Mouse (Mus musculus) lung, embryonic 15.5 days (tissue): ENCODE results near the gene Zfp831. TPM values are rescaled to one million over a fixed set of nuclear protein-coding genes. Genes with fewer than 3 reads are reported as not detected.

Experiments used
- ATAC-seq: fragments of 200-750 bp; cut with Nextera tagmentation; 2 replicates; pipeline ENCODE4 v1.8.0; 2017; ENCODE audit warnings: moderate number of reproducible peaks, borderline replicate concordance; ENCODE audit not compliant: low FRiP score, low TSS enrichment; ENCODE audit errors: extremely low read depth
- H3K27ac ChIP-seq: fragments of 300-500 bp; sonication (generic); 2 replicates; pipeline ENCODE4 v1.5.1; 2015; ENCODE audit warnings: moderate library complexity, mild to moderate bottlenecking, inconsistent platforms
- H3K27me3 ChIP-seq: fragments of 300-500 bp; sonication (generic); 2 replicates; pipeline ENCODE4 v1.6.1; 2015; ENCODE audit warnings: inconsistent platforms
- H3K36me3 ChIP-seq: fragments of 300-500 bp; sonication (generic); 2 replicates; pipeline ENCODE4 v1.6.1; 2015; ENCODE audit warnings: inconsistent platforms
- H3K4me1 ChIP-seq: fragments of 300-500 bp; sonication (generic); 2 replicates; pipeline ENCODE4 v1.6.1; 2015; ENCODE audit warnings: inconsistent platforms
- H3K4me2 ChIP-seq: fragments of 300-500 bp; sonication (generic); 2 replicates; pipeline ENCODE4 v1.6.1; 2015; ENCODE audit warnings: inconsistent platforms, mild to moderate bottlenecking, moderate library complexity
- H3K4me3 ChIP-seq: fragments of 300-500 bp; sonication (generic); 2 replicates; pipeline ENCODE4 v1.5.1; 2015; ENCODE audit warnings: mild to moderate bottlenecking, inconsistent platforms
- H3K9ac ChIP-seq: fragments of 300-500 bp; sonication (generic); 2 replicates; pipeline ENCODE4 v1.6.1; 2015; ENCODE audit warnings: inconsistent platforms
- H3K9me3 ChIP-seq: fragments of 300-500 bp; sonication (generic); 2 replicates; pipeline ENCODE4 v1.6.1; 2016; ENCODE audit warnings: inconsistent platforms
- WGBS: fragments of 180-500 bp; shearing (Covaris S2); methylation state at CpG from one replicate; pipeline ENCODE4 v1.1.7; 2015; 5-methylcytosine and 5-hydroxymethylcytosine counted together
- polyA plus RNA-seq: library from polyadenylated mRNA; unstranded; fragments of >200 nt; fragmentation: Nextera tagmentation; extraction: Ambion mirVana; gene quantifications from 2 replicates; pipeline ENCODE4 v1.2.1, GENCODE M21; 2015

Zfp831 gene
- polyA plus RNA-seq, 1 experiment from 2014 or later: 0.02 TPM

GRCm38 (mm10) chr2:174655341-174655740 is 12.0 kb downstream of the Zfp831 start:
- peak overlapping the region; percentile 82 for H3K27ac ChIP-seq

GRCm38 (mm10) chr2:174658229-174658844 is 15.0 kb downstream of the Zfp831 start:
- no peak overlapping the region for H3K4me3 ChIP-seq
- H3K4me2 ChIP-seq: no peak overlapping the region
- H3K27me3 ChIP-seq: no peaks in the 10 kb centered on the region
- H3K9ac ChIP-seq: no peak overlapping the region
- H3K4me1 ChIP-seq: 0 out of 2 replicates have a peak, but pooled peaks cover 7% of the 10 kb centered on the region
- H3K36me3 ChIP-seq: no peaks in the 10 kb centered on the region
- H3K27ac ChIP-seq: no peak overlapping the region
- no peaks in the 10 kb centered on the region for H3K9me3 ChIP-seq
- ATAC-seq: no peak
- WGBS: 80% methylated on average over 8 of the region's 8 CpGs

More at GRCm38 (mm10) chr2:174655341-174655740, 12.0 kb downstream of the Zfp831 start:
- Histone ChIP-seq H3K27me3 (no peaks in the 10 kb centered on the region), H3K4me1 (0 out of 2 replicates have a peak, but pooled peaks cover 7% of the 10 kb centered on the region), H3K9ac (no peak overlapping the region), H3K4me3 (no peak overlapping the region), H3K4me2 (no peak overlapping the region), H3K9me3 (no peaks in the 10 kb centered on the region), H3K36me3 (no peaks in the 10 kb centered on the region)
- ATAC-seq: peak; percentile 68
- 53% methylated on average over 5 of the region's 5 CpGs for WGBS

GRCm38 (mm10) chr2:174659874-174660273 is 16.5 kb downstream of the Zfp831 start:
- H3K27me3 ChIP-seq: no peaks in the 10 kb centered on the region
- H3K4me2 ChIP-seq: no peak overlapping the region
- no peaks in the 10 kb centered on the region for H3K36me3 ChIP-seq
- no peak overlapping the region for H3K4me3 ChIP-seq
- no peak overlapping the region for H3K9ac ChIP-seq
- ATAC-seq: no peak
- H3K9me3 ChIP-seq: no peaks in the 10 kb centered on the region
- no peak overlapping the region for H3K27ac ChIP-seq
- 73% methylated on average over 4 of the region's 4 CpGs for WGBS
- no peaks in the 10 kb centered on the region for H3K4me1 ChIP-seq

- no peaks in the 10 kb centered on the region for H3K4me1 ChIP-seq
- no peak for ATAC-seq
- H3K9ac ChIP-seq: no peak overlapping the region
- WGBS: 62% methylated on average over 9 of the region's 9 CpGs
- no peak overlapping the region for H3K4me2 ChIP-seq
- H3K27ac ChIP-seq: no peak overlapping the region
- H3K36me3 ChIP-seq: no peaks in the 10 kb centered on the region
- H3K4me3 ChIP-seq: no peak overlapping the region
- H3K9me3 ChIP-seq: no peaks in the 10 kb centered on the region
- H3K27me3 ChIP-seq: no peaks in the 10 kb centered on the region
Measured at GRCm38 (mm10) chr2:174660321-174660720, 17.0 kb downstream of the Zfp831 start.

- H3K4me3 ChIP-seq: no peak overlapping the region
- 22% methylated on average over 7 of the region's 7 CpGs for WGBS
Measured at GRCm38 (mm10) chr2:174661436-174662171, 18.3 kb downstream of the Zfp831 start.

GRCm38 (mm10) chr2:174662593-174662992 is 19.3 kb downstream of the Zfp831 start:
- no peak overlapping the region for H3K9ac ChIP-seq
- no peaks in the 10 kb centered on the region for H3K27me3 ChIP-seq
- no peak overlapping the region for H3K27ac ChIP-seq
- H3K9me3 ChIP-seq: no peaks in the 10 kb centered on the region
- H3K4me3 ChIP-seq: no peak overlapping the region
- no peaks in the 10 kb centered on the region for H3K36me3 ChIP-seq
- no peak overlapping the region for H3K4me2 ChIP-seq
- WGBS: 65% methylated on average over 1 of the region's 1 CpGs
- ATAC-seq: no peak
- H3K4me1 ChIP-seq: no peaks in the 10 kb centered on the region

More at GRCm38 (mm10) chr2:174661436-174662171, 18.3 kb downstream of the Zfp831 start:
- Histone ChIP-seq H3K9me3 (no peaks in the 10 kb centered on the region), H3K9ac (no peak overlapping the region), H3K27me3 (no peaks in the 10 kb centered on the region), H3K27ac (no peak overlapping the region), H3K4me1 (no peaks in the 10 kb centered on the region), H3K36me3 (no peaks in the 10 kb centered on the region), H3K4me2 (no peak overlapping the region)
- ATAC-seq: no peak

- Histone ChIP-seq H3K4me3 (no peak overlapping the region), H3K9me3 (no peaks in the 10 kb centered on the region), H3K36me3 (no peaks in the 10 kb centered on the region), H3K4me1 (no peaks in the 10 kb centered on the region), H3K27me3 (no peaks in the 10 kb centered on the region), H3K27ac (no peak overlapping the region), H3K4me2 (no peak overlapping the region), H3K9ac (no peak overlapping the region)
- WGBS: 39% methylated on average over 5 of the region's 5 CpGs
- no peak for ATAC-seq
Measured at GRCm38 (mm10) chr2:174665404-174665803, 22.1 kb downstream of the Zfp831 start.

- no peaks in the 10 kb centered on the region for H3K9me3 ChIP-seq
- peaks cover 6% of the 10 kb centered on the region for H3K27me3 ChIP-seq
- 59% methylated on average over 3 of the region's 3 CpGs for WGBS
- ATAC-seq: no peak
- no peak overlapping the region for H3K9ac ChIP-seq
- H3K4me2 ChIP-seq: no peak overlapping the region
- peaks cover 13% of the 10 kb centered on the region for H3K4me1 ChIP-seq
- no peak overlapping the region for H3K27ac ChIP-seq
- H3K36me3 ChIP-seq: no peaks in the 10 kb centered on the region
- H3K4me3 ChIP-seq: no peak overlapping the region
Measured at GRCm38 (mm10) chr2:174668806-174669205, 25.5 kb downstream of the Zfp831 start.

- no peak for ATAC-seq
- H3K27me3 ChIP-seq: peaks cover 6% of the 10 kb centered on the region
- no peaks in the 10 kb centered on the region for H3K9me3 ChIP-seq
- H3K9ac ChIP-seq: no peak overlapping the region
- H3K4me1 ChIP-seq: peaks cover 13% of the 10 kb centered on the region
- H3K4me3 ChIP-seq: peak overlapping the region; percentile 4; the same call in 1 of the 2 replicates
- H3K36me3 ChIP-seq: no peaks in the 10 kb centered on the region
- WGBS: 35% methylated on average over 11 of the region's 11 CpGs
- no peak overlapping the region for H3K27ac ChIP-seq
- H3K4me2 ChIP-seq: peak overlapping the region; percentile 80
Measured at GRCm38 (mm10) chr2:174672506-174673190, 29.3 kb downstream of the Zfp831 start.

- Histone ChIP-seq H3K9me3 (no peaks in the 10 kb centered on the region), H3K4me1 (peaks cover 13% of the 10 kb centered on the region), H3K36me3 (no peaks in the 10 kb centered on the region), H3K4me3 (peak overlapping the region; percentile 41), H3K9ac (peak overlapping the region; percentile 45), H3K27ac (peak overlapping the region; percentile 59), H3K4me2 (peak overlapping the region; percentile 80), H3K27me3 (peaks cover 6% of the 10 kb centered on the region)
- under 1% methylated on average over 25 of the region's 25 CpGs for WGBS
- peak; percentile 75 for ATAC-seq
Measured at GRCm38 (mm10) chr2:174673592-174674286, 30.4 kb downstream of the Zfp831 start.

- peak overlapping the region; percentile 41 for H3K4me3 ChIP-seq
- peak; percentile 48 for ATAC-seq
- H3K27me3 ChIP-seq: peaks cover 6% of the 10 kb centered on the region
- peak overlapping the region; percentile 15; the same call in 1 of the 2 replicates for H3K9ac ChIP-seq
- H3K4me1 ChIP-seq: peaks cover 13% of the 10 kb centered on the region
- no peaks in the 10 kb centered on the region for H3K36me3 ChIP-seq
- 2% methylated on average over 16 of the region's 16 CpGs for WGBS
- H3K9me3 ChIP-seq: no peaks in the 10 kb centered on the region
- no peak overlapping the region for H3K27ac ChIP-seq
- H3K4me2 ChIP-seq: peak overlapping the region; percentile 80
Measured at GRCm38 (mm10) chr2:174674287-174675045, 31.1 kb downstream of the Zfp831 start.
